Mouse (Mus musculus) liver, adult 2 months (tissue): Measurements from ENCODE around the gene Hmgn1. TPM values are rescaled to one million over a fixed set of nuclear protein-coding genes. Genes with fewer than 3 reads are reported as not detected.

ENCODE experiments used
- DNase-seq: peaks from one replicate; pipeline ENCODE4 v3.0.0-alpha.2; 2011; ENCODE audit warnings: low read depth, low spot score; ENCODE audit errors: extremely low read depth
- H3K27ac ChIP-seq: fragments of 200-500 bp; replicated peaks from 2 replicates; pipeline ENCODE4 v1.5.1; 2012; ENCODE audit warnings: low read depth, mild to moderate bottlenecking, control low read depth, inconsistent platforms, low read length; ENCODE audit not compliant: insufficient read depth
- H3K27me3 ChIP-seq: fragments of 200-500 bp; 2 replicates; pipeline ENCODE4 v1.6.1; 2012; ENCODE audit warnings: mild to moderate bottlenecking, moderate library complexity, low read length, inconsistent platforms; ENCODE audit not compliant: control insufficient read depth, insufficient read depth
- H3K36me3 ChIP-seq: fragments of 200-500 bp; 2 replicates; pipeline ENCODE4 v1.6.1; 2012; ENCODE audit warnings: low read length, inconsistent platforms; ENCODE audit not compliant: control insufficient read depth, insufficient read depth
- H3K4me1 ChIP-seq: fragments of 200-500 bp; 2 replicates; pipeline ENCODE4 v1.6.1; 2011; ENCODE audit warnings: low read length; ENCODE audit not compliant: control insufficient read depth, insufficient read depth
- H3K4me3 ChIP-seq: fragments of 200-500 bp; 2 replicates; pipeline ENCODE4 v1.5.1; 2011; ENCODE audit warnings: low read depth, mild to moderate bottlenecking, control low read depth, low read length, moderate library complexity; ENCODE audit not compliant: insufficient read depth
- H3K79me2 ChIP-seq: fragments of 200-500 bp; 2 replicates; pipeline ENCODE4 v1.6.1; 2012; ENCODE audit warnings: inconsistent platforms, mild to moderate bottlenecking, low read length, moderate library complexity; ENCODE audit not compliant: control insufficient read depth, insufficient read depth
- H3K9ac ChIP-seq: fragments of 200-500 bp; 2 replicates; pipeline ENCODE4 v1.6.1; 2012; ENCODE audit warnings: low read depth, mild to moderate bottlenecking, control low read depth, inconsistent platforms, low read length
- CTCF ChIP-seq: fragments of 200-500 bp; IDR thresholded peaks from 2 replicates; pipeline ENCODE4 v1.5.1; 2011; ENCODE audit warnings: low read depth, low read length, control low read depth
- POLR2A ChIP-seq: fragments of 200-500 bp; IDR thresholded peaks from 2 replicates; pipeline ENCODE4 v1.6.1; 2011; ENCODE audit warnings: low read length, control low read depth; ENCODE audit not compliant: insufficient read depth; ENCODE audit errors: extremely low read depth
- WGBS: fragments of 180-500 bp; shearing (Covaris S2); methylation state at CpG from one replicate; pipeline ENCODE4 v1.1.7; 2018; 5-methylcytosine and 5-hydroxymethylcytosine counted together
- polyA plus RNA-seq: library from polyadenylated mRNA; depleted of rRNA; stranded (reverse); fragments of >200 nt; gene quantifications from 2 replicates; pipeline ENCODE4 v1.2.3, GENCODE M21; 2012
- total RNA-seq: library from RNA; depleted of rRNA; stranded (reverse); fragments of >200 nt; gene quantifications from 2 replicates; pipeline ENCODE4 v1.2.3, GENCODE M21; 2014

The Hmgn1 gene
- total and polyA plus RNA-seq, 2 experiments, result 11.4 to 48.3 TPM

DNA sequence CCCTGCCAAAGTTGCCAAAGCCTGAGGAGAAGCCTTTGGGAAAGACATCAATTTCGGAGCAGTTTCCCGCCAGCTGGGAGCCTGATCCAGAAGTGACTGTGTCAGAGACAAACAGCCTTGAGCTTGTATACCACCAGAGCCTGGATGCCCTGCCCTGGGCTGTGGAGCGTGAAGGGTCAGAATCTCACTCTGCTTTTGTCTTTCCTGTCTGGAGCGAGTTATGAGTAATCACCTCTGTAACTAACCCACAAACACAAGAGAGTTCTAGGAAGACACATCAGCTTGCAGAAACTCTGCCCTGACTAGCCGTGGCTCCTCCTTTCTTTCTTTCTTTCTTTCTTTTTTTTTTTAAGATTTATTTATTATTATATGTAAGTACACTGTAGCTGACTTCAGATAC lies 31.6 kb downstream of the Hmgn1 start:
- no peak for DNase-seq
- no peak overlapping the region for H3K4me3 ChIP-seq
- H3K27me3 ChIP-seq, result no peaks in the 10 kb centered on the region
- no peak overlapping the region for H3K27ac ChIP-seq
- WGBS, result 92% methylated on average over 5 of the region's 5 CpGs
- no peaks in the 10 kb centered on the region for H3K79me2 ChIP-seq
- TF ChIP-seq CTCF (no peak), POLR2A (no peak)
- no peaks in the 10 kb centered on the region for H3K4me1 ChIP-seq
- H3K9ac ChIP-seq, result no peak overlapping the region
- no peaks in the 10 kb centered on the region for H3K36me3 ChIP-seq

DNA sequence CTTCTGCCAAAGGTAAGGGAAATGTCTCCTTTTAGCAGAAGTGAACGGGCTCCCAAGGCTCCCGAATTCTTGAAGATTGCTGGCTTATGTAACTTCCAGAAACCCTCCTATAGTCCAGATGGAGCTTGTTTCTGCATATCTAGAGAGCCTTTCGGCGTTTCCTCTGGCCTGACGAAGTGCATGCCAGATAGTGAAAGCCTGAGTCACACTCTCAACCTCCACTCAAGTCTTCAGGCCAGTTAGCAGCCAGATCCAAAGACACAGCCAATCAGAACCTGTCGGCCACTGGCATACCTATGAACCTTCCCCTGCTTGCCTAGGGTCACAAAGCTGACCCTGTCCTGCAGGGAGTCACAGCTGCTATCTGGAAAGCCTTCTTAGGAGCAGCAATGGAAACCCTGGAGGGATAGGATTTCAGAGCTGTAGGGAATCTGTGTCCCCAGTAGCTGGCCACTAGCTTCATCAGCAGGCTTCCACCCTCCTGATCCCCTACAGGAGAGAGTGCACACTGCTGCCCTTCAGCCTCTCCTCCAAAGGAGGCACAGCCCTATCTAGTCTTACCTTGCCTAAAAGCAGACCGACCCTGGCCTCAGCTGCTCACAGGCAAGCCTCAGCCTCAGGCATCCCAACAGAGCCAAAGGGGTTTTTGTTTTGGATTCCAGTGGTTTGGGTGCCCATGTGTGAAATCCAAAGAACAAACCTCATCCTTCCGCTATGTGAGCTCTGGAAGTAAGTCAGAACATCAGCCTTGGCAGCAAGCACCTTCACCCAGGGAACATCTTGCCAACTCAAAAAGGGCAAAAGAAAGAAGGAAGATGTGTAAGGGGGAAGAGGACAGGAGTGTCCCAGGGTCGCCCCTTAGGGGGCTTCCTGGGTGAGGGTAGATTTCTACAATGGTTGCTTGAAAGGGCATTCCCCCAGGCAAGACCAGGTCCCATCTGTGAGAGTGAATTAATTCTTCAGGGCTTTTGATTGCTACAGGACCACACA lies 35.7 kb downstream of the Hmgn1 start:
- TF ChIP-seq POLR2A, result no peak
- no peak for TF ChIP-seq CTCF
- no peak overlapping the region for H3K4me3 ChIP-seq
- H3K27ac ChIP-seq, result no peak overlapping the region
- H3K9ac ChIP-seq, result no peak overlapping the region
- H3K4me1 ChIP-seq, result no peaks in the 10 kb centered on the region
- peak; percentile 76 for DNase-seq
- no peaks in the 10 kb centered on the region for H3K36me3 ChIP-seq
- H3K79me2 ChIP-seq, result no peaks in the 10 kb centered on the region
- no peaks in the 10 kb centered on the region for H3K27me3 ChIP-seq
- WGBS, result 54% methylated on average over 9 of the region's 9 CpGs

DNA sequence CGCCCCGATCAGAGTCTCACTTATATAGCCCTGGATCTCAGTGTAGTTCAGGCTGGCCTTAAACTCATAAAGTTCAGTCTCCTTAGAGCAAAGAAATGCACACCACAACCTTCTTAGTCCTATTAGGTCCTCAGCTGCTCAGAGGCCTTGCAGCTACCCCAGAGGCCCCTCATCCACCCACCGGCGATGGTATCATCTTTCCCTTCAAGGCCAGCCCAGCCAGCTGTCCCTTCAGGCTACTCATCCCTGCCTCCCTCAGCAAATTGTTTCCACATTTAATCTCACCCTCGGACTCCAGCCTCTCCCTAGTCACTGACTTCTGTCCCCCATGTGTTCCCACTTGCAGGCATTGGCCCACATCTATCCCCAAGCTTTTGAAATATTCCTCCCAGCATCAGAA lies 39.4 kb downstream of the Hmgn1 start:
- Histone ChIP-seq H3K27ac (no peak overlapping the region), H3K4me3 (no peak overlapping the region), H3K27me3 (no peaks in the 10 kb centered on the region), H3K4me1 (no peaks in the 10 kb centered on the region), H3K9ac (no peak overlapping the region), H3K36me3 (no peaks in the 10 kb centered on the region), H3K79me2 (no peaks in the 10 kb centered on the region)
- WGBS, result 75% methylated on average over 5 of the region's 5 CpGs
- no peak for DNase-seq
- TF ChIP-seq POLR2A, result no peak
- no peak for TF ChIP-seq CTCF

DNA sequence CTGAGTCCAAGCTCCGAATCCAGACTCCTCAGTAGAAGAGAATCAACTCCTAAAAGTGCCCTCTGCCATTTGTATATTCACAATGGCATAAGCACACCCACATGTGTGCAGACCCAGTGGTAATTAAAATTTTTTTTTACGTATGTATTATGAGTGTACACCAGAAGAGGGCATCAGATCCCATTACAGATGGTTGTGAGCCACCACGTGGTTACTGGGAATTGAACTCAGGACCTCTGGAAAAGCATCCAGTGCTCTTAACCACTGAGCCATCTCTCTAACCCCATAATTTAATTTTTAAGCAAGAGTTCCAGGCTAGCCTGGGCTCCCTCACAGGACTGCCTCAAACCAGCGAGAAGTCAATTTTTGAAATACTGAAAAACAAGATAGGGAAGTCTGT lies 40.1 kb downstream of the Hmgn1 start:
- no peaks in the 10 kb centered on the region for H3K36me3 ChIP-seq
- no peaks in the 10 kb centered on the region for H3K4me1 ChIP-seq
- H3K27me3 ChIP-seq, result no peaks in the 10 kb centered on the region
- no peak overlapping the region for H3K9ac ChIP-seq
- DNase-seq, result no peak
- TF ChIP-seq CTCF, result no peak
- TF ChIP-seq POLR2A, result no peak
- WGBS, result 73% methylated on average over 4 of the region's 4 CpGs
- no peaks in the 10 kb centered on the region for H3K79me2 ChIP-seq
- H3K27ac ChIP-seq, result no peak overlapping the region
- no peak overlapping the region for H3K4me3 ChIP-seq

DNA sequence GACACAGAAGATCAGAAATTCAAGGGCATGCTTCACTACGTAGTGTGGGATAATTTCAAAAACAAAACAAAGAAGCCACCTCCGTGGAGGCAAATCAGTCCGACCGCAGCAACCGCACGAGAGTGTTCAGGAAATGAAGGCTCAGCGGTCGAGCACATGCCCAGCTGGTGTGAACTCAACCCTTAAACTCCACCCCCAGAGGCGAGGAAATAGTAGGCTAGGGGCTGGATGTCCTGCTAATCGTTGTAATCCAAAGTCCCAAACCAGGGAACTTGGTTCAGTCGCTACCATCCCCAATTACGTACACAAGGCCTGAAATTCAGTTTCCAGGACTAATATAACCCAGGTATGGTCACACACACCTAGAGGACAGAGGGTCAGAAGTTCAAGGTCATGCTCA lies 40.5 kb downstream of the Hmgn1 start:
- no peaks in the 10 kb centered on the region for H3K36me3 ChIP-seq
- WGBS, result 63% methylated on average over 12 of the region's 12 CpGs
- TF ChIP-seq CTCF, result no peak
- TF ChIP-seq POLR2A, result no peak

DNA sequence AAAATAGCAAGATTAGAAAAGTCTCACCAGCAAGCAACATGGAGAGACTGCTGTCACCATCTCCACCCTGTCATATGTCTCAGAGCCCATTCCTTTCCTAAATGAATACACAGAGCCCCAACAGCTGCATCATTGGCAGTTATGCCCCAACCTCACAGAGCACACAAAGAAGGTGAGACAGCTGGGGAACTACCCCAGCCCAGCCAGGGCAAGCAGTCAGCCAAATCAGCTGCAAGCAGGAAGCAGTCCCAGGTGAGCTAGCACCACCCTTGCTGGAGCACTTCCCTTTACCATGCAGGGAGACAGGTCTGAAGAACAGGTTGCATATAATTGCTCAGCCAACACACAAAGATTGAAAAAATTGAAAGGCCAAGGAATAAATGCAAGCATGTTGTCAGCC lies 41.9 kb downstream of the Hmgn1 start:
- TF ChIP-seq CTCF (no peak), POLR2A (no peak)
- DNase-seq, result no peak
- Histone ChIP-seq H3K27ac (no peak overlapping the region), H3K9ac (no peak overlapping the region), H3K79me2 (peaks cover 11% of the 10 kb centered on the region; the same call in 1 of the 2 replicates), H3K4me1 (peaks cover 1% of the 10 kb centered on the region; the same call in 1 of the 2 replicates), H3K27me3 (no peaks in the 10 kb centered on the region), H3K36me3 (no peaks in the 10 kb centered on the region), H3K4me3 (no peak overlapping the region)

More for the DNA sequence above, 40.5 kb downstream of the Hmgn1 start:
- H3K27me3 ChIP-seq, result no peaks in the 10 kb centered on the region
- H3K9ac ChIP-seq, result no peak overlapping the region
- H3K79me2 ChIP-seq, result peaks cover 2% of the 10 kb centered on the region; the same call in 1 of the 2 replicates
- no peaks in the 10 kb centered on the region for H3K4me1 ChIP-seq
- no peak overlapping the region for H3K4me3 ChIP-seq
- peak; percentile 18 for DNase-seq
- H3K27ac ChIP-seq, result no peak overlapping the region
